Mouse (Mus musculus) heart, postnatal 0 days (tissue): Measurements from ENCODE around the gene 4930449I24Rik. TPM values are rescaled to one million over a fixed set of nuclear protein-coding genes. Genes with fewer than 3 reads are reported as not detected.

Source experiments
- polyA plus RNA-seq: library from polyadenylated mRNA; unstranded; fragments of >200 nt; fragmentation: Nextera tagmentation; extraction: Ambion mirVana; gene quantifications from 2 replicates; pipeline ENCODE4 v1.2.1, GENCODE M21; 2015
- total RNA-seq: library from RNA; depleted of rRNA; stranded (reverse); fragments of >200 nt; gene quantifications from 2 replicates; pipeline ENCODE4 v1.2.3, GENCODE M21; 2014; ENCODE audit warnings: low replicate concordance; rRNA removed

Gene 4930449I24Rik
- total and polyA plus RNA-seq, 2 experiments from 2014 or later, result not detected

Other genes starting within 250 kb of the 4930449I24Rik start
- 0.23 TPM in 1 of 2 replicates, not detected in the other for gene Wasf3, start 117.4 kb upstream of the 4930449I24Rik start, total RNA-seq
- gene Wasf3, start 117.4 kb upstream of the 4930449I24Rik start, polyA plus RNA-seq, result 0.08 and 0.11 TPM in 2 replicates
- not detected in 2 replicates for gene Gm6408, start 20.4 kb upstream of the 4930449I24Rik start, total RNA-seq
- not detected in 2 replicates for gene Gm6408, start 20.4 kb upstream of the 4930449I24Rik start, polyA plus RNA-seq
- not detected in 2 replicates for gene Gm6370, start 11.0 kb upstream of the 4930449I24Rik start, total RNA-seq
- gene Gm6370, start 11.0 kb upstream of the 4930449I24Rik start, polyA plus RNA-seq, result not detected in 2 replicates
- gene Gm3402, start 11.7 kb downstream of the 4930449I24Rik start, total RNA-seq, result not detected in 2 replicates
- gene Gm3402, start 11.7 kb downstream of the 4930449I24Rik start, polyA plus RNA-seq, result not detected in 2 replicates
- gene Gm3404, start 23.4 kb downstream of the 4930449I24Rik start, total RNA-seq, result not detected in 2 replicates
- not detected in 2 replicates for gene Gm3404, start 23.4 kb downstream of the 4930449I24Rik start, polyA plus RNA-seq
- gene Gm3409, start 35.2 kb downstream of the 4930449I24Rik start, total RNA-seq, result not detected in 2 replicates
- not detected in 2 replicates for gene Gm3409, start 35.2 kb downstream of the 4930449I24Rik start, polyA plus RNA-seq
- not detected in 2 replicates for gene Gm3415, start 53.7 kb downstream of the 4930449I24Rik start, total RNA-seq
- gene Gm3415, start 53.7 kb downstream of the 4930449I24Rik start, polyA plus RNA-seq, result not detected in 2 replicates
- gene Gpr12, start 82.8 kb downstream of the 4930449I24Rik start, total RNA-seq, result not detected in 2 replicates
- gene Gpr12, start 82.8 kb downstream of the 4930449I24Rik start, polyA plus RNA-seq, result not detected in 2 replicates